Mouse (Mus musculus) megakaryocyte, embryonic 14.5 days (primary cell): ENCODE measurements at regions not wholly inside any gene's neighbourhood (a gene's known extent, or its start where the extent isn't known, plus 50 kb on each side); places are given as distances from the start of the nearest gene placed in this dataset.
"Not testable (repeated sequence)": the region's sequence is repeated elsewhere in the genome, so short reads cannot be mapped to it uniquely, and the experiment has no call there.

Experiments used
- H3K27me3 ChIP-seq: replicated peaks from 2 replicates; pipeline ENCODE3; 2012; ENCODE audit warnings: inconsistent platforms
- H3K36me3 ChIP-seq: replicated peaks from 2 replicates; pipeline ENCODE3; 2012; ENCODE audit warnings: low read length, inconsistent platforms, mixed read lengths
- H3K4me1 ChIP-seq: 2 replicates; pipeline ENCODE4 v1.6.1; 2012; ENCODE audit warnings: inconsistent platforms
- H3K4me3 ChIP-seq: replicated peaks from 2 replicates; pipeline ENCODE3; 2012; ENCODE audit warnings: moderate library complexity, mild to moderate bottlenecking, inconsistent platforms
- H3K9me3 ChIP-seq: 2 replicates; pipeline ENCODE4 v1.6.1; 2012; ENCODE audit warnings: inconsistent platforms
- FLI1 ChIP-seq: IDR thresholded peaks from 2 replicates; pipeline ENCODE4 v1.6.1; 2012; ENCODE audit warnings: low read length, inconsistent platforms, mixed read lengths
- GATA1 ChIP-seq: IDR thresholded peaks from 3 replicates; pipeline ENCODE4 v1.6.1; 2012; ENCODE audit warnings: mixed read lengths, low read length, inconsistent platforms, borderline replicate concordance

GRCm38 (mm10) chr14:14518027-14518426, 116.9 kb downstream of the Olfr721-ps1 start:
- TF ChIP-seq FLI1 (no peak), GATA1 (no peak)
- Histone ChIP-seq H3K27me3 (no peaks in the 10 kb centered on the region), H3K4me1 (peaks cover 34% of the 10 kb centered on the region), H3K9me3 (no peaks in the 10 kb centered on the region), H3K4me3 (no peak overlapping the region), H3K36me3 (no peaks in the 10 kb centered on the region)

DNA sequence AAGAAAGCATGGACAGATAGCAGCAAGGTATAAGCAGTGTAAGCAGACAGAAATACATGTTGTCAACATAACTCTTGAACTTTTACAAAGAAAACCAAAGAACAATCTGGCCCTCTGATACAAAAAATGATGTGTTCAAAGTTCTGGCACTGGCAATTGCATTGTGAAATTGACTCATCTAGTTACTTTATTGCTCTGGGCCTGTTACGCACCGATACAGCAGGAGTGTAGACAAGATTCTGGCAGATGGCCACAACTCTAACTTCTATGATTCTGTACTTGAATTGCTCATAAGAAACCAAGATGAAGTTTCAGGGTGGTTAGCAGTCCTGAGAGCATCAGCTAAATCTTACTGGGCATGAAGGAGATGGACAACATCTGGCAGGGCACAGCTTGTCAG, 117.7 kb downstream of the Olfr721-ps1 start:
- Histone ChIP-seq H3K36me3 (no peaks in the 10 kb centered on the region), H3K27me3 (no peaks in the 10 kb centered on the region), H3K9me3 (no peaks in the 10 kb centered on the region), H3K4me3 (no peak overlapping the region), H3K4me1 (peaks cover 26% of the 10 kb centered on the region)
- no peak for TF ChIP-seq GATA1
- no peak for TF ChIP-seq FLI1

DNA sequence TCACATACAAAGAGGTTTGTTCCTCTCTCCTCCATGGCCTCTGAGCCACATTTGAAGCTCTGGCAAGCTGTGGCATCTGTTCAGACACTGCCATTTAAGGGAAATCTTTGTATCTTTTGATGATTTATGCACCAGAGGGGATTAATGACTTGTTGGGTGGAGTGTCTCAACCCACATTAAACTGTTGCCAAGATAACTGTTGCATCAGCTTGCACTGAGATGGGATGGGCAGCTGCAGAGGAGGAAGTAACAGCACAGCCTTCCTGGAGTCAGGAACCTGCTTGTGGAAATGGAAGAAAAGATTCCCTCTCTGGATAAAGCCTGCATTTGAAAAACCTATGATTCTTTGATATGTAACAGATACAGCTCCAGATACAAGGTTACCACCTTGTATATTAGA, 119.1 kb downstream of the Olfr721-ps1 start:
- Histone ChIP-seq H3K4me1 (peaks cover 12% of the 10 kb centered on the region), H3K9me3 (no peaks in the 10 kb centered on the region), H3K36me3 (no peaks in the 10 kb centered on the region), H3K4me3 (no peak overlapping the region), H3K27me3 (no peaks in the 10 kb centered on the region)
- TF ChIP-seq FLI1 (no peak), GATA1 (no peak)

DNA sequence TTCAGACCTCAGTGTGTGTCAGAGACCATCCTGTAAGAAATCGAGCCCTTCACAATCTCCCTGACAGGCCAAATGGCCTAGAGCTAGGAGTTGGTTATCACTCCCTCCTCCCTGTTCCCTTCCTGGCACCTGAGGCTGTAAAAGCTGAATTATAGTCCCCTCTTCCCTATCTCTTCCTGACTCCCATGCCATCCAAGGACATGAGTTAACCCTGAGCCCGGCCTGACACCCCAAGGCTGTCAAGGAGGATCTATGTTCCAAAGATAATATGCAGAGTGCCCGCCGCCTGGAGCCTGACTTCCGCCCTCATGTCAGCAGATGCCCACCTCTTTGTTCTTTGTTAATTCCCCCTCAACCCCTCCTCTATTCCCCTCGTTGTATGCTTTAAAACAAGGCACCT, 120.2 kb downstream of the Olfr721-ps1 start:
- H3K4me3 ChIP-seq, H3K36me3 ChIP-seq, H3K27me3 ChIP-seq, H3K4me1 ChIP-seq, H3K9me3 ChIP-seq: not testable (repeated sequence)

DNA sequence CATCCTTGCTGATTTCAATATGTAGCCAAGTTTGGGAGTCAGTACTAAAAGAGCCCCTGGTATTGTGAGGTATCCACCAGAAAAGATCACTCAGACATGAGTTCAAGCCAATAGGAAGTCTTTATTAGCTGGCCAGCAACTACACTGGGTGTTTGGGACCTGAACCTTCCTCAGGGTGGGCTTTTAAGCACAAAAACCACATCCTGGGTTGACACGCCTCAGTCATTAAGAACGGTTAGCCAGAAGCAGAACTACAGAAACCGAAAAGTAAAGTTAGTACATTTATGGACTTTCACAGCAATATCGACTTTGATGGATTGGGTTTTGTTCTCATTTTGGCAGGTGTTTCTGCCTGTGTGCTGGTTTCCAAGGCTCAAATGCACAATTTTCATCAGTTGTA, 124.1 kb downstream of the Olfr721-ps1 start:
- no peak for TF ChIP-seq GATA1
- no peak for TF ChIP-seq FLI1
- Histone ChIP-seq H3K27me3 (no peaks in the 10 kb centered on the region), H3K9me3 (no peaks in the 10 kb centered on the region), H3K36me3 (no peaks in the 10 kb centered on the region), H3K4me1 (no peaks in the 10 kb centered on the region), H3K4me3 (no peak overlapping the region)

DNA sequence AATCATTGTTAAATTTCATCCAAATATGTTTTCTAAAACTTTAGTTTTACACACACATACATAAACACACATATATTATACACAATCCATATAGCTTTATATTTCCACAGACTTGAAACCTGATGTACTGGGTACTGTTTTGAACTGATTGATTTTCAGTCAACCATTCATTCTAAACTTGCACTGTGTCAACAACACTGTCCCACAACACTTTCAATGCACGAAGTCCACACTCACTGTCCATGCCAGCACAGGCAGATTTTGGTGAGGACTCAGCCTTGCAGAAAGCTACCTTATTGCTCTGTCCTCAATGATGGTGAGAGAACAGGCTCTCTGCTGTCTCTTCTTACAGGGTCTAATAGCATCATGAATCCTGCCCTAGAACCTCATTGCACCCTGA, 127.3 kb downstream of the Olfr721-ps1 start:
- H3K27me3 ChIP-seq: no peaks in the 10 kb centered on the region
- H3K4me3 ChIP-seq: no peak overlapping the region
- H3K4me1 ChIP-seq: no peaks in the 10 kb centered on the region
- no peaks in the 10 kb centered on the region for H3K36me3 ChIP-seq
- no peak for TF ChIP-seq FLI1
- no peak for TF ChIP-seq GATA1
- H3K9me3 ChIP-seq: no peaks in the 10 kb centered on the region

DNA sequence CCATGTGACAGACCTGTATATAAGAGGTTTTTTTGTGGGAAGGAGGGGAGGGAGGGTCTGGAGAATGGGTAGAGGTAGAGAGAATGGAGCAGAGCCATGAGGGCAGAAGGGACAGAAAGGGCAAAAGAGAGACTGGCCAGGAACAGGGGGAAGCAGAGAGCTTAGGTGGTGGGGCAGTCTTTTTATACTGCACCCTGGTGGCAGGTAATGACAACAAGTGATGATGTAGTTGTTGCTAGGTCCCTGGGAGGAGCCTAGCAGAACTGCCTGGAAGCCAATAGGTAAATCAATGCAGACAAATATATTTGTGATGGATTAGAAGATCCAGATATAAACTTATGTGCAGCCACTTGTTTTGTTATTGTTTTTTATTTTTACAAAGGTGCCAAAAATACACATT, 140.1 kb downstream of the Olfr721-ps1 start:
- Histone ChIP-seq H3K4me1 (no peaks in the 10 kb centered on the region), H3K27me3 (no peaks in the 10 kb centered on the region), H3K36me3 (no peaks in the 10 kb centered on the region), H3K4me3 (no peak overlapping the region), H3K9me3 (no peaks in the 10 kb centered on the region)
- TF ChIP-seq GATA1 (no peak), FLI1 (no peak)

DNA sequence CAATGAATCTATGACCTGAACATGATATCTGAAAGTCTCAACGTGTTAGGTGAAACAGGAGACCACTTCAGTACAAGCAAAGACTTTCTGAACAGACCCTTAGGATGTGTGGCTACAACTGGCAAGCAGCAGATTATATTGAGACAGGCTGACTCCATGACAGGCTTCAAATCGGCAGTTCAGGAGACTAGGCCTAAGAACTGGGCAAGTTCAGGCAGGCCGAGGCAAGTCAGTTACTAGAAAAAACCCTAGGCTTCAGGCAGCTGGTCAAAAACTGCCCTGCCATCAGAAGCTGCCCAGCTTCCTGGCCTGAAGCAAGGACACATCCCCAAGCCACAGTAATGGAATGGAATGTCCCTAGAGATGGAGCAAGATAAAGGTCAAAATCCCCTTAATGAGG, 140.6 kb downstream of the Olfr721-ps1 start:
- no peak overlapping the region for H3K4me3 ChIP-seq
- H3K27me3 ChIP-seq: no peaks in the 10 kb centered on the region
- no peaks in the 10 kb centered on the region for H3K4me1 ChIP-seq
- TF ChIP-seq FLI1 (no peak), GATA1 (no peak)
- no peaks in the 10 kb centered on the region for H3K36me3 ChIP-seq
- H3K9me3 ChIP-seq: no peaks in the 10 kb centered on the region

- TF ChIP-seq FLI1: no peak
- no peak for TF ChIP-seq GATA1
- H3K4me3 ChIP-seq: no peak overlapping the region
- no peaks in the 10 kb centered on the region for H3K9me3 ChIP-seq
- no peaks in the 10 kb centered on the region for H3K4me1 ChIP-seq
- H3K27me3 ChIP-seq: no peaks in the 10 kb centered on the region
- no peaks in the 10 kb centered on the region for H3K36me3 ChIP-seq
Measured at GRCm38 (mm10) chr14:14544236-14544635, 143.1 kb downstream of the Olfr721-ps1 start.

GRCm38 (mm10) chr14:14552201-14552600, 149.9 kb upstream of the Slc4a7 start:
- Histone ChIP-seq H3K36me3 (no peaks in the 10 kb centered on the region), H3K27me3 (peaks cover 2% of the 10 kb centered on the region), H3K4me3 (no peak overlapping the region), H3K4me1 (no peaks in the 10 kb centered on the region), H3K9me3 (no peaks in the 10 kb centered on the region)
- TF ChIP-seq GATA1: no peak
- no peak for TF ChIP-seq FLI1

DNA sequence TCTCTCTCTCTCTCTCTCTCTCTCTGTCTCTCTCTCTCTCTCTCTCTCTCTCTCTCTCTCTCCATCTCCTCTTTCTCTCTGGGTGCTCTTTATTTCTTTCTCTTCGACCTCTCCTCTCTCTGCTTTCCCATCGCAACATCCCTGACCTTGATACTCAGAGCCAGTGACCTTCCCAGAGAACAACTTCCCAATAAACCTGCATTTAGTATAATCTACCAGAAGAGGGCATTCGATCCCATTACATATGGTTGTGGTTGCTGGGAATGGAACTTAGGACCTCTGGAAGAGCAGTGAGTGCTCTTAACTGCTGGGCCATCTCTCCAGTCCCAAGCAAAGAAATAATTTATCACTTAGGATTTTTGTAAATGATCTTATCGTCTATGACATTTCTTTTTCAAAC, 127.2 kb upstream of the Slc4a7 start:
- no peak overlapping the region for H3K4me3 ChIP-seq
- TF ChIP-seq FLI1 (no peak), GATA1 (no peak)
- no peaks in the 10 kb centered on the region for H3K27me3 ChIP-seq
- H3K4me1 ChIP-seq: no peaks in the 10 kb centered on the region
- H3K9me3 ChIP-seq: no peaks in the 10 kb centered on the region
- no peaks in the 10 kb centered on the region for H3K36me3 ChIP-seq

DNA sequence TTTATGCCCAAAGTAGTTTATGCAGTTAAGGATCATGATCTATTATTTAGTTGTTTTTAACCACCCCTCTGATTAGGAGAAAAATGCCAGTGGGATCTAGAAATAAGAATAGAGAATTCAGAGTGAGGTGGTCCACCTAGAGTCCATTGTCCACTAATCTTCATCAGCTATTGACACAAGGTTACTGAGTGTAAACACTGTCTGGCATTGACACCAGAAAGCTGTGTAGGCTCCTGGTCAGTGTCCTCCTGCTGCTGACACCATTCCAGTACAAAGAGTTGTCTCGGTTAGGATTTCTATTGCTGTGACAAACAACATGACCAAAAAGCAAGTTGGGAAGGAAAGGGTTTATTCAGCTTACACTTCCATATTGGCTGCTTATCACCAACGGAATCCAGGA, 110.1 kb upstream of the Slc4a7 start:
- H3K27me3 ChIP-seq: no peaks in the 10 kb centered on the region
- TF ChIP-seq GATA1 (no peak), FLI1 (no peak)
- no peaks in the 10 kb centered on the region for H3K9me3 ChIP-seq
- H3K36me3 ChIP-seq: no peaks in the 10 kb centered on the region
- peaks cover 39% of the 10 kb centered on the region for H3K4me1 ChIP-seq
- H3K4me3 ChIP-seq: no peak overlapping the region
